ENCODE assay signal across 25 mouse cellular contexts in genomic region chr15:6661951-6662350, GRCm38 (mm10).
"Had no signal": no experiment of that assay in that cellular context is flagged by ENCODE, and none has a peak within 500 bp of the region (broad histone marks: within the 10 kb centered on the region; RNA-seq: fewer than 3 reads in every experiment).

No protein-coding gene starts in this region.

- H3K36me3 ChIP-seq: heart, embryonic 13.5 days; heart, embryonic 15.5 days; hindbrain, embryonic 13.5 days; hindbrain, embryonic 15.5 days; limb, embryonic 12.5 days; liver, embryonic 13.5 days; liver, embryonic 15.5 days had no signal

- H3K4me3 ChIP-seq: heart, adult 2 months; heart, embryonic 13.5 days; heart, embryonic 15.5 days; hindbrain, embryonic 13.5 days; hindbrain, embryonic 15.5 days; limb, embryonic 12.5 days; liver, embryonic 13.5 days; liver, embryonic 15.5 days had no signal

- H3K9me3 ChIP-seq: heart, embryonic 13.5 days; heart, embryonic 15.5 days; hindbrain, embryonic 13.5 days; hindbrain, embryonic 15.5 days; limb, embryonic 12.5 days; liver, embryonic 13.5 days; liver, embryonic 15.5 days had no signal

- H3K9ac ChIP-seq: heart, embryonic 13.5 days; heart, embryonic 15.5 days; hindbrain, embryonic 13.5 days; hindbrain, embryonic 15.5 days; limb, embryonic 12.5 days; liver, embryonic 13.5 days; liver, embryonic 15.5 days; liver, postnatal 0 days had no signal

- H3K27ac ChIP-seq: heart, adult 2 months; heart, embryonic 13.5 days; heart, embryonic 15.5 days; hindbrain, embryonic 13.5 days; hindbrain, embryonic 15.5 days; hindbrain, postnatal 0 days; limb, embryonic 12.5 days; liver, embryonic 13.5 days; liver, embryonic 15.5 days had no signal

- DNase-seq: gastrocnemius, postnatal 14 days; gastrocnemius, postnatal 36 days; heart, adult 11 months; heart, adult 2 months; heart, postnatal 14 days; heart, postnatal 36 days; kidney, adult 2 months; kidney, postnatal 10 days; kidney, postnatal 25 days; layer of hippocampus, adult 9-11 months; layer of hippocampus, postnatal 36 days; left cerebral cortex, postnatal 4 days; liver; liver, embryonic 13.5 days; liver, postnatal 0 days had no signal

- H3K4me1 ChIP-seq: heart, embryonic 15.5 days; hindbrain, embryonic 13.5 days; hindbrain, embryonic 15.5 days; limb, embryonic 12.5 days had no signal

- H3K27me3 ChIP-seq: heart, embryonic 13.5 days; heart, embryonic 15.5 days; hindbrain, embryonic 13.5 days; hindbrain, embryonic 15.5 days; limb, embryonic 12.5 days; liver, embryonic 13.5 days; liver, embryonic 15.5 days had no signal

- H3K4me2 ChIP-seq: heart, embryonic 11.5 days; heart, embryonic 13.5 days; heart, embryonic 15.5 days; hindbrain, embryonic 13.5 days; hindbrain, embryonic 15.5 days; limb, embryonic 12.5 days; liver, embryonic 11.5 days; liver, embryonic 13.5 days; liver, embryonic 15.5 days had no signal

- ATAC-seq: hindbrain, postnatal 0 days; intestine, embryonic 16.5 days; liver, postnatal 0 days had no signal
